Mouse (Mus musculus): ENCODE data around the gene Nisch.

DNA sequence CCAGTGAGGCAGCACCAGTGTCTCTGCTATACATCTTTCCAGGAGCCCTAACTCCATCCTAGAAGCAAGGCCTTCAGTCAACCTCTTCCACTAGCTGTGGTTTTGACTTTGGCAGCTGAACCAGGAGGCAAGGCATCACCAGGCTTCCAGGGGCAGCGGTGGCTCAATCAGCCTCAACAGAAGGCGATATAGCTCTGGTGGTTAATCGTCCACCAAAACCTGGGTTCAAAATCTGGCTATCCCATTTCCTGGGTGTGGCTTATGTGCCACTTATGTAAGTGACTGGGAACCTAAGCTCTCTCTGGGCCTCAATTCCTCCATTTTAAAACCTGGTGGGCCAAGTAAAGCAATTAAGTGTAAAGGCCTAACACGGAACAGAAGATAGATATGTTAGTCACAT, 11.9 kb downstream of the Nisch start:
- TF ChIP-seq CTCF (IDR thresholded peaks at IDR 0.05; ENCODE audit: extremely low read depth, insufficient read length, insufficient replicate concordance, low read depth, low read length) (no peak), POLR2A (IDR thresholded peaks at IDR 0.05; ENCODE audit: low read depth, low read length) (no peak)
